Mouse (Mus musculus): ENCODE measurements around the gene Vhl.
"Not testable (repeated sequence)": the region's sequence is repeated elsewhere in the genome, so short reads cannot be mapped to it uniquely, and the experiment has no call there.

Gene Vhl

DNA sequence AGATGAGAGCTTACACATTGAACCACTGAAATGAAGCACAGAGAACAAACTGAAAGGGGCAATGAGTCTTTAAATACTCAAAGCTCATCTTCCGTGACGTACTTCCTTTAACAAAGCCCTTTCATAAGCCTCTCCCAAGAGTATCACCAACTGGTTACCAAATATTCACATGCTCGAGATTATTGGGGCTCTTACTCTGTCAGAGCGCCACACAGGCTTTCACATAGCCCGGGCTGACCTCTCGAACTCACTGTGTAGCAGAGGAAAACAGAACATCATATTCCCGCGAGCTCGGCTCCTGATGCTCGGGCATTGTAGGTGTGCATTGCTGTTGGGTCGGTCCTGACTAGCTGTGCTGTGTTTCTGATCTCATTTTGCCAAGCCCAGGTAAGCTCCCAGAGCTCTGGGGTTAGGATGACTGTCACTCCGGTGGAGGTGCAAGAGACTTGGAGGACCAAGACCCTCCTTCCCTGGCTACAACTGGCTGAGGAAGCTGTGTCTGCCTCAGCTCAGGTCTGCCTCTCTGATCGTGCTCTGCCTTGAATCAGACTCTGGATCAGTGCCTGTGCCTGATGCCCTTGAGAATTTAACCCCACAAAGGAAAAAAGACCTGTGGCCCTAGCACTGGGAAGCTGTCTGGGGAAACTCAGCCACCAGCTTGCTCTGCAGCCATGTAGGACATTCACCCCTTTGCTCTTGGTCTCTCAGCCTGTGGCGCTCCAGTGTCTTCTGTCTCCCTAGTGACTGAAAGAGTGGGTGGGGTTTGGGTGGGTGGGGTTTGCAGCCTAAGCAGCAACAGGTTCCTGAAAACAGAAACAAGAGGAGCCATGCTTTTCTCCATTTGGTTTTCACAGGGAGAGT, 37.0 kb downstream of the Vhl start:
- peak; percentile 71 for DNase-seq (ENCODE audit: low read depth, low spot score)

GRCm38 (mm10) chr6:113661353-113662241, 37.8 kb downstream of the Vhl start:
- DNase-seq (ENCODE audit: low read depth, low spot score) = no peak

DNA sequence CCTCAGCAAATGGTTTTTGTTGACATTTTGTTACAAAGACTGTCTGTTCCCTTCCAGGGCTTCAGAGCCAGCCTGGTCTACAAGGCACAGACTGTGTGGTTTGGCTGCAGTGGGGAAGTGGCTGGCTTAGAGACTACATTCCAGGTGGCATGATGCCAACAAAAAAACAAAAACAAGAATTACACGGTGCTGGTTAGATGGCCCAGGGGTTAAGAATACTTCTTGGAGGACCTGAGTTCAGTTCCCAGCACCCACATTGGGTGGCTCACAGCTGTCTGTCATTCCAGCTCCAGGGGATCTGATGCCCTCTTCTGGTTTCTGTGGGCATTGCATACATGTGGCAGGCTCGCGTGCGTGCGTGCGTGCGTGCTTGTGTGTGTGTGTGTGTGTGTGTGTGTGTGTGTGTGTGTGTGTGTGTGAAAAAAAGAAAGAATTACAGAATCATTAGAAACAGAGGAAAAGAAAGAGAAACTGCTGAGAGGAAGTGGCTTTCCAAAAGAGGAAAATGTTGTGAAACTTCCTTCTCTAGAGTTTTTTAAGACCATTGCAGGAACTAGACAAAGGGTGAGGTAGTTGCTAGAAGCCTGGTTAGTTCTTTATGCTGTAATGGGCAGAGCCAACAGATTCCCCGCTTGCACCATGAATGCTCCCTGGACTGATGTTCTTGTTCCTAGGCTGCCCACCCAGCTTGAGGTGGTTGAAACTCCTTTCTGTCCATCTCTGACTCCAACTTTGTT, 39.4 kb downstream of the Vhl start:
- DNase-seq (ENCODE audit: low read depth, low spot score) = no peak

- DNase-seq (ENCODE audit: low read depth, low spot score) = no peak
Measured at GRCm38 (mm10) chr6:113664305-113664704, 40.5 kb downstream of the Vhl start.

GRCm38 (mm10) chr6:113667611-113668122, 43.9 kb downstream of the Vhl start:
- no peak for DNase-seq (ENCODE audit: low read depth, low spot score)

DNA sequence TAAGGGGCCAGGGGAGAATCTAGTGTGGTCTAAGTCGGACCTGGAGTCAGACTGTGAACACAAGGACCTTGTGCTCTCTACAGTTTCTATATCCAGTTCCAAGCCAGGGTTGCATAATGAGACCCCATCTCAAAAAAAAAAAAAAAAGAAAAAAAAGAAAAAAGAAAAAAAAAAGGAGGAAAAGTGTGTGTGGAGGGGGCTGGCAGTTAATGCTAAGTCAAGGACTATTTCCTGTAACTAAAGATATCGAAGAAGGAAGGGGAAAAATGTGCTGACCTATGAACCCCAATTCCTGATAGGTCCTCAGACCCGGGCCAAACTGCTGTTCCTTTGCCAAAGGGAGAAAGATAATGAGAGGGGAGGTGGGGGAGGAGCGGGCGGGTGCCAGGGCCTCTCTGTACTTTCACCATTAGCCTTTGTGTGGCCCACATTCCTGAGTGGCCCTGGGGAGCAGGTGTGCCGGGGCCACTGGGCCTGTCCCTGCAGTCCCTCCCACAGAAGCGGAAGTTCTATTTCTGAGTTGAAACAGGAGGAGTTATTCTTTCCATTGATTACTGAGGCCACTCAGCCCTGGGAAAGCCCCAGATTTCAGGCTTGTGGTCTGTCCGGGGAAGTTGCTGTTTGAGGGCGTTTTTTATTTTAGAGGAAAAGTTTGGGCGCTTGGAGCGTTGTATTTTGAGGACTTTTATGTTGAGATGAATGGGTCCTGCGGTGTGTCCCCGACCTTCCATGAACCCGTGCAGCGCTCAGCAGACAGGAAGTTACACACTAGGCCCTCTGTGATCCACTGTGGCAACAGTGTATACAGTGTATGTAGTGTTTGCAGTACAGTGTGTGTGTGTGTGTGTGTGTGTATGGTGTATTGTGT, 44.8 kb downstream of the Vhl start:
- DNase-seq (ENCODE audit: low read depth, low spot score) = peak; percentile 53

GRCm38 (mm10) chr6:113669821-113670220, 46.1 kb downstream of the Vhl start:
- no peak for DNase-seq (ENCODE audit: low read depth, low spot score)

DNA sequence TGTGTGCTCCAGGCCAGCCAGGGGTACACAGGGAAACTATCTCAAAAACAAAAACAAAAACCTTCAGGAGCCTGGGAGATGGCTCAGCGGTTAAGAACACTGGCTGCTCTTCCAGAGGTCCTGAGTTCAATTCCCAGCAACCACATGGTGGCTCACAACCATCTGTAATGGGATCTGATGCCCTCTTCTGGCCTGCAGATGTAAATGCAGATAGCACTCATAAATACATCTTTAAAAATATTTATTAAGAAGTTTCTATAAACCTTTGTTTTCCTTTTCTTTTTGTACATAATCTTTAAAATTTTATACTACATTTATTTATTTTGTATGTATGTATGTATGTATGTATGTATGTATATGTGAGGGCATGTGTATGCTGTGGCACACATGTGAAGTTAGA, 48.3 kb downstream of the Vhl start:
- not testable (repeated sequence) for DNase-seq (ENCODE audit: low read depth, low spot score)

DNA sequence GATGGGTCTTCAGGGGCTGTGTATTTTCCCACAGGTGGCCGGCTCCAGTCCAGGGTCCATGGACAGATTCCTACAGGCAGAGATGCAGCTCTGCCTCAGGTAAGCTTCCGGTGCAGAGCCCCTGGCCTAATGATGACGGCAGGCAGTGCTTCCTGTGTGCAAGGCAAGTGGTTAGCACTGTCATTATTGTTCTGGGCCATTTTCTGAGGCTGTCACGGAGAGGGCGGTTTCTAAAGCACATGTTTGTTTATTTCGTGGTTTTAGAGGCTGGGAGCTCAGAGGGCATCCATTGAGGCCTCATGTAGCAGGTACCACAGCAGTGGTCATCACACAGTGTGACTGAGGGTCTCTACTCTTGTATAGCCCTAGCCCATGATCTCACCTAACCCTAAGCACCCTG, 49.2 kb downstream of the Vhl start:
- DNase-seq (ENCODE audit: low read depth, low spot score) = no peak

- DNase-seq (ENCODE audit: low read depth, low spot score) = peak; percentile 58
Measured at GRCm38 (mm10) chr6:113675234-113675633, 51.5 kb downstream of the Vhl start.

- peak; percentile 66 for DNase-seq (ENCODE audit: low read depth, low spot score)
Measured at GRCm38 (mm10) chr6:113675991-113676390, 52.2 kb downstream of the Vhl start.

DNA sequence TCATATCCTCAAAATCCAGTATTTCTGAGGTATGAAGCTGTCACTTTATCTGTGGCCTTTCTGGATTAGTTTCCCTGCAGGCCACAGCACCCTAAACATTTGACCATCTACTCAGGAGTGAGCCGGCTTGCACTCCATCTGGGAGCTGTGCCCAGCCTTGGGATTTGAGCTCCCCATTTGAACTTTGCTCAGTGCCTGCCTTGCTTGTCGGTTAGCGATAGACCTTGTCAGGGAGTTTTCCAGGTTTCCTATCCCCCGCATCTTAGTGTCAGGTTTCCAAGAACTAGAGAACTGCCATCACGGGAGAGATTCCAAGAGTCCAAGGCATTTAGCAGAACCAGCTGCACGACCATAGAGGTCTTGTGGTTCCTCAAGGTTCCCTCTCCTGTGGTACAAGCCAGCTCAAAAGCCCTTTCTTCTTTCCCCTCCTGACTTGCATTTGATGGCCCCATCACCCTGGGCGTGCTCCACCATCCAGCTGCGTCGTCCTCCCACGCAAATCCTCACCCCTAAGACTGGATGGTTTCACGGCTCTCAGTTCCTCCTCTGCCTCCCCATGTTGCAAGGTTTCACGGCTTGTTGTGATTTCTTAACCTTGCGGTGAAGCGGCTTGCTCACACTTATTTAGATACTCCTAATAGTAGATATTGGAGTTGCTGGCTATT, 53.4 kb downstream of the Vhl start:
- DNase-seq (ENCODE audit: low read depth, low spot score) = no peak

DNA sequence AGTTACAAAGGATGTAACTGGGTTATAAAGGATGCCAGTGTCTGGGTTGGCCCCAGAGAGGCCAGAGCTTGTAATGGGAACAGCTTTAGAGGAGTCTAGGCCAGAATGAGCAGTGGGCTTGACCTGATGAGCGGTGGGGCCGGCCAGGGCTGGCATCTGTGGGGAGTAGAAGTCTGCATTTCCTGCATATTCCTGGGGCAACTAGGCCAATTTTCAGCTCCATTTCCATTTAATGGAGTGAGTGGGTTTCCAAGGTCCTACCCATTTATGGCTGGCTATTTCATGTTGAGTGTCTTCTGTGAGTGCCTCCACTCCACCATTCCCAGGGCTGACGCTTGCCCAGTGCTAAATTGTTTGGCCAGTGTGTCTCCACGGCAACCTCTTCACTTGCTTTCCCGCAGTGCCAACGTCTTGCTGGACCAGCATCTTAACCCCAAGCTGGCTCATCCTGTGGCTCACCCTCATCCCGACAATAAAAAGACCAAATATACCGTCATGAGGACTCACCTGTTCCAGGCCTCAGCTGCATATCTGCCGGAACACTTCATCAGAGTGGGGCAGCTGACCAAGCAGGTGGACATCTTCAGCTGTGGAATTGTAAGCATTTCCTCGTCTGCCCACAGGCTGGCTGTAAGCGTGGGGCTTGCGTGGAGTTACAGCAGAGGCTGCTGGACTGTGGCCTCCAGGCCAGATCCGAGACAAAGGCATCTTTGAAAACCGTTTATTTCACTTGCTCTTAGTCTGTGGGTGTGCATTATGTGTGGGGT, 54.7 kb downstream of the Vhl start:
- DNase-seq (ENCODE audit: low read depth, low spot score) = no peak

GRCm38 (mm10) chr6:113679993-113680566, 56.3 kb downstream of the Vhl start:
- DNase-seq (ENCODE audit: low read depth, low spot score) = no peak

All from ES-CJ7 (cell line).